Mouse (Mus musculus) hindbrain, embryonic 11.5 days (tissue): ENCODE data around the gene Hist1h4k. TPM values are rescaled to one million over a fixed set of nuclear protein-coding genes. Genes with fewer than 3 reads are reported as not detected.
"Not testable (repeated sequence)": the region's sequence is repeated elsewhere in the genome, so short reads cannot be mapped to it uniquely, and the experiment has no call there.

ENCODE experiments used
- ATAC-seq: fragments of 200-750 bp; cut with Nextera tagmentation; 2 replicates; pipeline ENCODE4 v1.8.0; 2017; ENCODE audit warnings: mild to moderate bottlenecking, moderate TSS enrichment, moderate library complexity; ENCODE audit not compliant: low FRiP score
- DNase-seq: peaks from one replicate; pipeline ENCODE4 v3.0.0-alpha.2; 2015; ENCODE audit warnings: low spot score
- H3K27ac ChIP-seq: fragments of 300-500 bp; sonication (generic); 2 replicates; pipeline ENCODE4 v1.5.1; 2014; ENCODE audit warnings: mild to moderate bottlenecking, low read depth, low read length
- H3K27me3 ChIP-seq: fragments of 300-500 bp; sonication (generic); 2 replicates; pipeline ENCODE4 v1.6.1; 2014; ENCODE audit warnings: mild to moderate bottlenecking, low read length, moderate library complexity, mixed read lengths; ENCODE audit not compliant: control insufficient read depth, insufficient read depth
- H3K36me3 ChIP-seq: fragments of 300-500 bp; sonication (generic); 2 replicates; pipeline ENCODE4 v1.6.1; 2014; ENCODE audit warnings: mild to moderate bottlenecking, low read length, moderate library complexity, mixed read lengths; ENCODE audit not compliant: control insufficient read depth, insufficient read depth
- H3K4me1 ChIP-seq: fragments of 300-500 bp; sonication (generic); replicated peaks from 2 replicates; pipeline ENCODE4 v1.6.1; 2014; ENCODE audit warnings: low read length, mixed read lengths; ENCODE audit not compliant: control insufficient read depth, insufficient read depth
- H3K4me2 ChIP-seq: fragments of 300-500 bp; sonication (generic); replicated peaks from 2 replicates; pipeline ENCODE4 v1.6.1; 2014; ENCODE audit warnings: mild to moderate bottlenecking, low read depth, low read length
- H3K4me3 ChIP-seq: fragments of 300-500 bp; sonication (generic); 2 replicates; pipeline ENCODE4 v1.5.1; 2014; ENCODE audit warnings: low read depth, low read length
- H3K9ac ChIP-seq: fragments of 300-500 bp; sonication (generic); 2 replicates; pipeline ENCODE4 v1.6.1; 2014; ENCODE audit warnings: low read depth, low read length
- H3K9me3 ChIP-seq: fragments of 300-500 bp; sonication (generic); 2 replicates; pipeline ENCODE4 v1.6.1; 2016; ENCODE audit warnings: low read length; ENCODE audit not compliant: control insufficient read depth
- WGBS: fragments of 180-500 bp; shearing (Covaris S2); extraction: QIAGEN DNeasy Blood & Tissue Kit; methylation state at CpG from one replicate; pipeline ENCODE4 v1.1.7; 2014; 5-methylcytosine and 5-hydroxymethylcytosine counted together
- polyA plus RNA-seq: library from polyadenylated mRNA; unstranded; fragments of >200 nt; fragmentation: Nextera tagmentation; extraction: Ambion mirVana; gene quantifications from 2 replicates; pipeline ENCODE4 v1.2.1, GENCODE M21; 2014

Gene Hist1h4k
- polyA plus RNA-seq, 1 experiment from 2014 or later: 2.4 TPM

GRCm38 (mm10) chr13:21779767-21780731 is 29.7 kb upstream of the Hist1h4k start, which contains the start of gene Hist1h1b:
Hist1h1b (minus strand) TSS chr13:21780625.
- Histone ChIP-seq H3K36me3 (no peaks in the 10 kb centered on the region), H3K9ac (peak within 1 kb of the TSS; percentile 79), H3K4me3 (peak within 1 kb of the TSS; percentile 55), H3K9me3 (no peaks in the 10 kb centered on the region), H3K4me2 (peak within 1 kb of the TSS; percentile 84), H3K4me1 (no peaks in the 10 kb centered on the region), H3K27me3 (no peaks in the 10 kb centered on the region), H3K27ac (peak within 1 kb of the TSS; percentile 95)
- under 1% methylated on average over 44 of the region's 44 CpGs for whole genome bisulfite sequencing
- DNase-seq (peak; percentile 80), ATAC-seq (peak; percentile 53)

GRCm38 (mm10) chr13:21778814-21779766 is 28.8 kb upstream of the Hist1h4k start:
- DNase-seq (peak; percentile 85), ATAC-seq (peak; percentile 87)
- H3K27me3 ChIP-seq: no peaks in the 10 kb centered on the region
- 5% methylated on average over 33 of the region's 33 CpGs for WGBS
- H3K4me3 ChIP-seq: peak overlapping the region; percentile 55
- peak overlapping the region; percentile 95 for H3K27ac ChIP-seq
- H3K36me3 ChIP-seq: no peaks in the 10 kb centered on the region
- no peaks in the 10 kb centered on the region for H3K9me3 ChIP-seq
- no peaks in the 10 kb centered on the region for H3K4me1 ChIP-seq
- H3K4me2 ChIP-seq: peak overlapping the region; percentile 84
- peak overlapping the region; percentile 79 for H3K9ac ChIP-seq

- no peak for DNase-seq
- H3K4me3 ChIP-seq: no peak overlapping the region
- no peaks in the 10 kb centered on the region for H3K4me1 ChIP-seq
- H3K36me3 ChIP-seq: no peaks in the 10 kb centered on the region
- H3K27ac ChIP-seq: no peak overlapping the region
- no peak for ATAC-seq
- H3K27me3 ChIP-seq: no peaks in the 10 kb centered on the region
- 74% methylated on average over 1 of the region's 1 CpGs for WGBS
- no peak overlapping the region for H3K4me2 ChIP-seq
- H3K9ac ChIP-seq: no peak overlapping the region
- H3K9me3 ChIP-seq: no peaks in the 10 kb centered on the region
Measured at GRCm38 (mm10) chr13:21755707-21756106, 5.4 kb upstream of the Hist1h4k start.

GRCm38 (mm10) chr13:21754294-21755001 is 4.1 kb upstream of the Hist1h4k start:
- H3K9me3 ChIP-seq, H3K4me1 ChIP-seq, H3K36me3 ChIP-seq, H3K27me3 ChIP-seq: not testable (repeated sequence)
- peak overlapping the region; percentile 82 for H3K27ac ChIP-seq
- H3K4me3 ChIP-seq: peak overlapping the region; percentile 39
- peak; percentile 67 for DNase-seq
- ATAC-seq: peak; percentile 13
- H3K9ac ChIP-seq: peak overlapping the region; percentile 28; the same call in 1 of the 2 replicates
- WGBS: under 1% methylated on average over 10 of the region's 26 CpGs
- H3K4me2 ChIP-seq: peak overlapping the region; percentile 41

- peak within 1 kb of the TSS; percentile 84 for H3K27ac ChIP-seq
- DNase-seq (peak; percentile 78), ATAC-seq (peak; percentile 93)
- peak within 1 kb of the TSS; percentile 49 for H3K9ac ChIP-seq
- H3K9me3 ChIP-seq, H3K27me3 ChIP-seq, H3K4me1 ChIP-seq, H3K36me3 ChIP-seq: not testable (repeated sequence)
- peak within 1 kb of the TSS; percentile 39 for H3K4me3 ChIP-seq
- H3K4me2 ChIP-seq: peak within 1 kb of the TSS; percentile 61
- under 1% methylated on average over 33 of the region's 50 CpGs for WGBS
Measured at GRCm38 (mm10) chr13:21753524-21754285, 3.4 kb upstream of the Hist1h4k start, which contains the start of the genes Hist1h2ak and Hist1h2bn. Hist1h2ak (minus strand) TSS chr13:21753827. Hist1h2bn (plus strand) TSS chr13:21754123.

GRCm38 (mm10) chr13:21753051-21753523 is 2.8 kb upstream of the Hist1h4k start:
- Histone ChIP-seq H3K27me3 (no peaks in the 10 kb centered on the region), H3K4me3 (peak overlapping the region; percentile 39), H3K36me3 (no peaks in the 10 kb centered on the region), H3K27ac (peak overlapping the region; percentile 84), H3K4me2 (peak overlapping the region; percentile 61), H3K9me3 (no peaks in the 10 kb centered on the region), H3K4me1 (no peaks in the 10 kb centered on the region), H3K9ac (peak overlapping the region; percentile 49)
- peak; percentile 54 for DNase-seq
- no peak for ATAC-seq
- 3% methylated on average over 10 of the region's 10 CpGs for WGBS

- ATAC-seq (no peak), DNase-seq (peak; percentile 38)
- Histone ChIP-seq H3K27ac (peak overlapping the region; percentile 59; the same call in 1 of the 2 replicates), H3K9me3 (no peaks in the 10 kb centered on the region), H3K27me3 (no peaks in the 10 kb centered on the region), H3K4me1 (no peaks in the 10 kb centered on the region; the same call in 1 of the 2 replicates), H3K4me3 (no peak overlapping the region), H3K9ac (no peak overlapping the region), H3K4me2 (no peak overlapping the region), H3K36me3 (no peaks in the 10 kb centered on the region)
- 49% methylated on average over 3 of the region's 3 CpGs for WGBS
Measured at GRCm38 (mm10) chr13:21752356-21752755, 2.1 kb upstream of the Hist1h4k start.
